Mouse (Mus musculus) c-Kit-positive CD71-positive TER-119-positive erythroid progenitor cells, embryonic 14.5 days (primary cell): ENCODE measurements at regions not wholly inside any gene's neighbourhood (a gene's known extent, or its start where the extent isn't known, plus 50 kb on each side); places are given as distances from the start of the nearest gene placed in this dataset.

ENCODE experiments used
- DNase-seq: peaks from one replicate; pipeline ENCODE4 v3.0.0-alpha.2; 2013; ENCODE audit warnings: low spot score

DNA sequence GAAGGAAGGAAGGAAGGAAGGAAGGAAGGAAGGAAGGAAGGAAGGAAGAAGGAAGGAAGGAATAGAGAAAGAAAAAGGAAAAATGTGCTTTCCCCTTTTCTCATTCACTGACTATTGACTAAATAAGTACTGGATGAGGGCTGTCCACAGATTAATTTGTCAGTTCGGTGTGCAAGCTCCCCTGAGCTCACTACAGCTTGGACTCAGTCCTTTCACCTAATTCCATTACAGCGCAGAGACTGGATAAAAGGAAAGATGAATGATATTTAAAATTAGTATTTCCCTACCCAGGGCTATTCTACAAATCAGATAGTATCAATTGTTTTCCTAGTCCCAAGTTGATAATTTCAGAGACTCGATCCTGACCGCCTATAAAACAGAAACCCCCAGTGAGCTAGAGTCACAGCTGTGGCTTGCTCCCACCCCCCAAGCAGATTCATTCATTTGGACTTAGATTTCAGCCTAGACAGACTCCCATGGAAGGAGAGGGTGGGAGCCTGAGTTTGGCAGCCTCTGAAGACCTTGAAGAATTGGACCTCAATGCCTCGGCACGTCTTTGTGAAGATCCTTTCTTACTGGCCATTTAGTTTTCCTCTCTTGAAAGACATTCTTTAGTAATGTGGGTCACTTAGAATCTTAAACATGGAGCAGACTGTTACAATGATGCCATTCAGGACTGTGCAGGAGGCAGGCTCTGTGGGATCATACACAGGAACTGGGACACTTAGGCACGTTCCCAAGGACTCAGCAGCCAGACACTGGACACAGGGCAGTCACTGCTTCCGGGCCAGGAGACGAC lies 179.2 kb upstream of the Pabpc6 start:
- DNase-seq, result no peak

DNA sequence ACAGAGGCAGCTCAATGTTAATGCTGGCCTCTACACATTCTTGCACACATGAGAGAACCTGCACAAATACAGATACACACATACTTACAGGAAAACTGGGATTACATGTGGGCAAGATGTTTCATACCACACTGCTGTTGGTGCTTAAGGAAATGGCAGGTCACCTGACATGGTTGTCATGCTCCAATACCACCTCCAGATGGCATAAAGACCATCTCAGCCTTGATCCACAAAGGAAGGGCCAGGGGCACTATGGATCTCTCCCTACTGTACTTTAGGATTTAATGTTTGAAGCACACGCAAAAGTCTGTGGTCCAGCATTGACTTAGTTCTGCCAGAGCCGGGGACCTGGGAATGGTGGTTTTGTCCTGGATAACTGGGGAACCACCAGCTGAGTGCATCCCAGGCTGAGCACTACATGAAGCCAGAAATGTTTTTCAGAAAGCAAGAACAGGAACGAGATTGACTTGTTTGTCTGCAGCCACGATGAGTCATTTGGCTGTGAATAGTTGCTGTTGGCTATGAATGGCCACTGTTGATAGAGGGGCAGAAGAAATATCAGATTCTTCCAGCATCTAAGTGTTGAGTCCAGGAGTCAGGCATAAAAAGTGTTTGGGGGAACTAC lies 176.0 kb upstream of the Pabpc6 start:
- no peak for DNase-seq

DNA sequence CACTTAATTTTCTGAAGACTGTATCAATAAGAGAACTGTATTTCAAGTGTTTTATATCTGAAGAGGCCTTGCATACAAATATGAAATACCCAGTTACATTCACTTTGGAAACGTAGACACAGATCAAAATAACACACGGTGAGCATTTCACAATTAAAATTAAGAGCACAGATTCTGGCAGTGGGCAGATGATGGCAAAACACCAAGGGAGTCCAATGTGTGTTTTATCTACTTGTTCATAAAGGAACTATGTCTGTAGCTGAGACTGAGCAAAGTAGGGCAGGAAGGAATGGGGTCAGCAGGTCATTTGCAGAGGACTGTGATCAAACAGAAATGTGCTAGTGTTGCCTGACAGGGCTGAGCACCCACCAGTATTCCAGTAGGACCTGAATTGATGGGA lies 171.6 kb upstream of the Pabpc6 start:
- DNase-seq, result no peak

DNA sequence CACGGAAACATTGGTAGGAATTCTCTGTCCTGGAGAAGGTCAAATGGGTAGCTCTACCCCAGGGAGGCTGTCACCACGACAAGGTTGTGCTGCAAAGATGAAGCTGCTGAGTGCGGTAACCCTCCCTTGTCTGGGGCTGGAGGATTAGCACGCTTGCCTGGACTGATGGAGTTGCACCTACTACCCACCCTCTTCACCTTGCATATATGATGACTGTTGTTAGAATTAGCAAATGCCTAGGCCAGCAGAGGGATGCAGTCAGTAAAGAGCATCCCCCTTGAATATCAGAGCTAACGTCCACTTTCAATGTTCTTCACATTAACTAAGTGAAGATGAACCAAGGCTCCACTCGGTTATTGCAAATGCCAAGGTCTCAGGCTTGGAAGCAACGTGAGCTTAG lies 169.7 kb upstream of the Pabpc6 start:
- no peak for DNase-seq

DNA sequence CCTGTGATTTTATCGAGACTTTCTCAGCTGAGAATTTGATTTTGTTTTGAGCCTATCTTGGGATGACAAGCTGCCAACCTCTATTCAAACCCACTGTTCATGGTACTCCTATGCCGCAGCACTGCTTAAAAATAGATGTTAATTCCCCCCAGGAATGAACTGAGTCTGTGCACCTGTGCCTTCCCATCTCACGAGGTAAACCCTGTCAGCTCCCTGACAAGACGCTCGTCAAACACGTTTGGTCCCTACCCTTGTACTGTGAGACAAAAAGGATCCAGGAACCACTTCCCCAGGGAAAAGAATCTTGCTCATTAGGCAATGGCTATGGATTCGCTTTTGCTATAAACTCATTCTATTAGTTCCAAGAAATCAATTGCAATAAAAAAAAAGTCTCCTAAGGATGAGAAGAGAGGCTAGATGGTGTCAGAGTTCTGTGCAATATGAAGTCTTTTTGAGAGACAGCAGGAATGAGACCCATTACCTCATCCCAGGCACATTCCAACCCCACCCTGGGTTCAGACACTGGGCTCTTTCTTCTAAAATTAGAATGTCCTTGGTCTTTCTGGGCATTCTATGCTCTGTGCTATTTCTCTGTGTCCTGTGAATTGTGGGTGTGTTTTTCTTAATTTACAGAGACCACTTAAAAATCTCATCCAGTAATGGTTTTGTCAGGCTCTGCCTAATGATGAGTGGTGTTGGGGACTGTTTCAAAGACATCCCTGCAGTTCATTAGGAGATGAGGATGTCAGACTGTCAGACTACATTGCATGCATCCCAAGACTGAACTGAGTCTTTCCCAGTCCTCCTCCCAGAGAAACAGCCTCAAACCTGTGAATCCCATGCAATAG lies 167.7 kb upstream of the Pabpc6 start:
- DNase-seq, result no peak

DNA sequence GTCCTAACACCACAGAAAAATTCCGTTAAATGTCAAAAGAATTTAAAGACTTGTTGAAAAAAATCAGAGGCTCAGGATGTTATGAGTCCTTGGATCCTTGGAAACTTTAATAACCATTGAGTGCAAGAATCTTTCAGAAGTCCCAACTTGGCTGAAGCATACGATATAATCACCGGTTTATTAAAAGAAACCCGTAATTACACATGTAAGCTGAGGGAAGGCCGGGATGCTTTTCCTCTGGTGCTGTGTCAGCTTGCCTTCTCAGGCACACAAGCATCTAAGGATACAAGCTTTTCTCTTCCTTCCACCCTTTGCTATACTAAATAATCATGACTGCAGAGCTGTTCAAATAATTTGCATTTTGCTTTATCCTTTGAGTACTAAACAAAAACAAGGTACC lies 160.4 kb upstream of the Pabpc6 start:
- DNase-seq, result no peak

DNA sequence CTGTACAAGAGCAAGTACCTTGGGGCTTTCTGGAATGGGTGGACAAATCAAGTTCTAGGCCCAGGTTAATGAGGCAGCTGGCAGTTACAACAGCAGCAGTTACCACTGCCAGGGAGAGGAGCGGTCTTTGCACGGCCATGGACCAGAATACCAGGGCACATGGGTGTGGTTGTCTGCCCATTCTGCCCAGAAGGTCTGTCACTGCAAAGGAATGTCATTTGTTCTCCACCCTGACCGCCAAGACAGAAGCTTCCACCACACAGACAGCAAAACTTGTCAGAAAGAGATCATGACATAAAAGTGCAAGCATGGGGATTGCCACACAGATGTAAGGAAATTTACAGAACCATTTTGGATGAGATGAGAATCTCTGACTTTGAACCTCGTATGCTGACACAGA lies 151.8 kb upstream of the Pabpc6 start:
- no peak for DNase-seq

DNA sequence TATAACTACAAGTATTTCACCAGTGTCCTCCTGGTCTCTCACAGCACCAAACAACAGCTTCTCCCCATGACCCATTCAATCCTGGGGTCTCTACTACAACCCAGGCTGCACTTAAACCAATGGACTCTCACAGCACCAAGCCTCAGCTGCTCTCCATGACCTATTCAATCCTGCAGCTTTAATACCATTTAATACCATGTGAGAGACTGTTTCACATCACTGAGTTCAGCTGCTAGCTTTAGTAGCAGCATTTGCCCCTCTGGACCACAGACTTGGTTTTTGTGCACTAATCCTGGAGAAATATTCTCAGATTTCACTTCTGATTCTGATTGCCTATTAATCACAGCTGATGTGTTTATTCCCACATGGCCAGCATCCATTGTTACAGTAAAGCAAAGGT lies 147.5 kb upstream of the Pabpc6 start:
- DNase-seq, result no peak

DNA sequence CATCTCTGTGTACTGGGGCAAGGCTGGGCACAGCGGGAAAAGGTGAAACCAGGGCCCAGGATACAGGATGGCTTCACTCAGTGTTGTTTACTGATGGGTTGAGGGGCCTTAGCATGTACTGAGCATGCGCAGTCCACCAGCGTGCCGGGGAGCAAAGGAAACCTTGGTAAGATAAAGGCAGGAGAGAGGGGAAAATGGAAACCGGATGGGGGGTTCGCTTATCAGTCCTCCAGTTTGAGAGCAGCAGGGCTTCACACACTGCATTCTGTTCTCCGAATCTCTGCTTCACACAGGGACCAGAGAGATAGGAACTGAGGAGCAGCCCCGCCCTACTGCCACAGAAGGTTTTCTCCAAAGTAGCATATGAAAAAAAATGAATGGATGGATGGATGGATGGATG lies 127.6 kb upstream of the Pabpc6 start:
- DNase-seq, result no peak

DNA sequence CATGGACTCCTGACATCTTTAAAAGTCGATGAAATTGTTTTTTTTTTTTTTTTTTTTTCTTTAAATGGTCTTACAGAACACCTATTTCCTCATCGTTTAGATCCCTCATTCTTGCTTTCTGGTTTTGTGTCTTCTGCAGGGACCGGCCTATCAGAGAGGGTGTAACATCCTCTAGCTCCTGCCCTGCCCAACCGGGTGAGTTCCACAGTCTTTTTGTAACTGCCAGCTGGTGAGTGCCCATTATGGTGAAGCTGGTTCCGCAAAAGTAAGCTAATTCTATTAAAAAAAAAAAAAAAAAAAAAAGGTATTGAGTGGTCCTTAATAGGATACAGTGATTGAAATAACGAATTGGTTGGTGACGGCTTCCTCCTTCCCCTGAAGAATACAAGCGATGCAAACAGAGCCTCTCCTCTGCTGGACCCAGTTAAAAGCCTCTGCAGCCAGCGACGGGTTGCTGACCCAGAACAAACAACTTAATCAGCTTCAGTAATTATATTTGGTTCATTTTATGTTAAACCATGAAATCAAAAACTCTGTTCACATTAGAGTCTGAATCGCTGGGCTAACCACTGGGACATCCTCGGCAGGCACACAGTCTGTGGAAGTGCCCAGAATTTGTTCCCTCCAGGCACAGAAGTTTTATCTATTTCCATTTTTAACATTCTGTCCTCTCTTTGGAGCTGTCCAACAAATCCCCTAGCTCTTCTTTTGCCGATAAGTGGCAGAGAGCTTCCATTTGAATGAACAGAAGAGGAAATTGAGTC lies 126.9 kb upstream of the Pabpc6 start:
- DNase-seq, result no peak

DNA sequence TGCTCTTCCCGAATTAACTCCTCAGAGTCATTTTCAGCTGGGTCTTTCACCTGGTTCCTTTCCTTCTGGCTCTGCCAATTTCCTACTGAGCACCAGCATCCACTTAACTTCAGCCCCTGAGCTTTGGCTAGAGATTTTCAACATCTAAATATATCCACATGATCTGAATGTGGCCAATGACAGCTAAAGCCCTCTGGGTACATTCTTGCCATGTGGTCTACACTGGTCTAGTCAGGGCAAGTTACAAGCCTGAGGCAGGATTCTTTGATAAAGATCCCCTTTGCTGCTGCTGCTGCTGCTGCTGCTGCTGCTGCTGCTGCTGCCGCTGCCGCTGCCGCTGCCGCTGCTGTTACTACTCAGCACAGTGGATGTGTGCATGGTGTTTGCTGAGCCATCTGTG lies 109.3 kb upstream of the Pabpc6 start:
- DNase-seq, result no peak

DNA sequence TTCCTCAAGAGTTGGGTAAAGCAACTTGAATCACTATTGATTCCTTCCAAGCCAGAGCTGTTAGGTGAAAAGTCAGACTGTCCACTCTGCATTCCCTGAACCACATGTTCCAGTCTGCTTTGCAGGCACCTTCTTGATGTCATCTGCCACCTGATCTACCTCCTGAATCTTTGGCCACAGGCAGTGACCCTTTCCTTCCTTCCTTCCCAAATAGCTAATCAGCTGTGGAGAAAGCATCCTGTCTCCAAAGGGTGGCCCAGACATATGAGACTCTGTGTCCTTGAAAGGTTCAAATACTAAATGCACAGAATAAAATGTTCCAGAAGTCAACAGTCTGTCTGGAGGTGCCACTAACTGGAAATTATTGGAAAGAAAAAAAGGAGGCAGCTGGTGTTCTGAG lies 107.6 kb upstream of the Pabpc6 start:
- DNase-seq, result no peak

DNA sequence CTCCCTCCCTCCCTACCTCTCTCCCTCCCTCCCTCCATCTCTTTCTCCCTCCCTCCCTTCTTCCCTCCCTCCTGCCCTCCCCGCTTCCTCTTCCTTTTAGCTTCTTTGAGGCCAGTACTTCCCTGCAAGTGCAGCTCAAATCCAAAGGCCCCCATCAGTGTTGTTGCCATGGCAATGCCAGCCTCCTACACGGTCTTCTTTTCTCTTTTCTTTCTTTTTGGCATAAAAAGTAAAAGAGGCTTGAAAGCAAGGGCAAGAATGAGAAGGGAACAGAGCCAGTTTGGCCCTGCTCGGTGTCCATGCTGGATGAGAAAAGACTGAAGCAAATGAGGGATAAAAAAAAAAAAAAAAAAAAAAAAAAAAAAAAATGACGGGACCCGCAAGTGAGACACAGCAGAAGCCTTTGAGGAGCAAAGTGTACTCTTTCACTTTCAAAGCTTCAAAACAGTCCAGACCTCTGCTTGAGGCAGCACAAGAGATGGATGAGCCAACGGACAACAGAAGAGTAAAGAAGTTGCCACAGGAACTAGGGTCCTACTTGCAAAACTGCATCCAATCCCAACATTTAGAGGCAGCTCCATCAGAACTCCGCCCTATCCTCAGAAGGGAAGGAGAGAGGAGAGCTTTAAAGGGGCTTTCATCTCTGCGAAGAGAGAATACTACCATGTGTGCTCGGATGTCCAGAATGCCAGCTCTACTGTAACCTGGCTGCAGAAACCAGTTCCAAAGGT lies 106.9 kb upstream of the Pabpc6 start:
- no peak for DNase-seq

DNA sequence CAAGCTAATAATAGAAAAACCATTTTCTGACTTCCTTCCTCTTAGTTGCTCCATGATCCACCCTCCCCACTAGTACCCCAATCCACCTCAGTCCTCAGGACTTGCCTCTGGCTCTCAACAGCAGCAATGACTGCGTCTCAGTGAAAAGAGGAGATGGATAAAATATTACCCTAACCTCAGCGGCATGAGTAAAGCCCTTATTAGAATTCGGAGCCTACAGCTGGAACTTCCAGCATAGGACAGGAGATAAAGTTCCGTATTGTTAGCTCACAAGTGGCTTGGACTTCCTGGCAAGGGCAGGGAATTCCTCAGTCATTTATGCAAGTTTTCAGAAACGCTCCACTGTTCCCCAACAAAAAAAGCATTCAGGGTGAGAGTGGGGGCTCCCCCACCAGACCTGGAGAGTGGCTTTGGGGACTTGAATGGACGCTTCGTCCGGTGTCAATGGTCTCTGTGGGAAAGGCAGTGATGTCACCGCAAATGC lies 106.2 kb upstream of the Pabpc6 start:
- DNase-seq, result no peak

DNA sequence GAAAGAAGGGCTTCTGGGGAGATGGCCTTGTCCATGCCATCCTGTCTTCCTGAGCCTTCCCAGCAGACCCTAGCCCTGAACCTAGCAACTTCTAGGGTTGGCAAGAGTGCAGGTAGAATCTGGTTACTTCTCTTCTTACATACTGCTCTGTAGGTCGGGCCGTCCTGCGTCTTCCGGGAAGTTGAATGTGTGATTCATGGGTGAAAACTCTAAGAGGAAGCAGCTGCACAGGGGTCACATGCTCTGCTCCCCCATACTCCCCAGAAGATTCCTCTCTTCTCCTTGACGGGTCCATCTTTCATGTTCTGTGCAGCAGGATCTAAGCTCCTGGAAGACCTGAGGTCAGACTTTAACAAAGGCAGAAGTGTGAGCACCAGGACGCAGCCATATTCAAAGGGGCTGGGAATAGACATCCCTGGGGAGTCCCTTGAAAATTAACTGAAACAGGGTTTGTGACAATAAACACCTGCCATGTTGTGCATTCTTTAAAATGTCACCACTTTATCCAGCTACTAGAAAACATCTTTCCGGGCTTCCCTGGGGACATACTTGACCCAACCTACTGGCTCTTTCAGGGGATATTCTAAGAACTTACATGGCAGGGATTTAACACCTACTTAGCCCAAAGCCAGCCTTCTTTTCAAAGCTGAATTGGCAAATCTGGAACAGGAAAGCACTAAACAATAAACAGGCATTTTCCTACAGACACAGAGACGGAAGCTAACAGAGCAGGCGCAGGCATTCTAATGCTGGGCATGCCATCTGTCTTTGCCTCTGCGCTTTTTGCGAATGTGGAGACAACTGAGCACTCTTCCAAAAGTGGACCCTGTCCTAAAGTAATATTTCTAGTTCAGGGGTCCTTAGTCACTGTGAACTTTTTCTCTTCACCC lies 105.5 kb upstream of the Pabpc6 start:
- DNase-seq, result no peak

DNA sequence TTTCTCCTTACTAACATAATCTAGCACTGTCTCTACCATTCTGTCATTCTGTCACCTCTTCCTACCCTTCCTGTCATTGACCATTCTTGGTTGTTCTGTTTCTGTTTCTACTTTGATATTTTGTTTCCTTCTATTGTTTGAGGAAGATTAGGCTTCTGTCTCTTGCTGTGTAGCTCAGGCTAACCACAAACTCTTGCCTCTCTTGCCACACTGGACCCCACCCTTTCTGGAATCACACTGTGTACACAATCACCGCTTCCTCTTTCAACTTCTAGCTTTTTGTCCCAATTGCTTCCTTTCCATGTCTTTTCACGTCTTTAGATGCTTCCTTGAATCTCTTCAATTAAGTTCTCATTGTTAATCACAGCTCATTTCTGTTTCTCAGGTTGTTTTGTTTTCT lies 104.2 kb upstream of the Pabpc6 start:
- no peak for DNase-seq

DNA sequence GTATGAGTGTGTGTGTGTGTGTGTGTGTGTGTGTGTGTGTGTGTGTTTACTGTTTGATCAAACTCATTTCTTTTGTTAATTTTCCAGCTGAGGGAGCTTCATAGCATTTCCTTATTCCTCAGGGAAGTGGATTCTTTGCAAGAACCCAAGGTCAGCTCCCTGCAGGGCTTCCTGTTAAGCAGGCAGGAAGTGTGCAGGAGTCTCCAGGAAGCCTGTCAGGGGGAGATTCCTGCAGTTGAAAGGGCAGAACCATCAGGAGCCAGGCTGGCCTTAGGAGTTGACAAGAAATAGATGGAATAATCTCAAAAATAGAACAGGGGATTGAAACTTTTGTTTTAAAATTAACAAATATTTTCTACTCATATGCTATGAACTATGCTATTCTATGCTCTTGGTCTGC lies 98.8 kb upstream of the Pabpc6 start:
- DNase-seq, result no peak

DNA sequence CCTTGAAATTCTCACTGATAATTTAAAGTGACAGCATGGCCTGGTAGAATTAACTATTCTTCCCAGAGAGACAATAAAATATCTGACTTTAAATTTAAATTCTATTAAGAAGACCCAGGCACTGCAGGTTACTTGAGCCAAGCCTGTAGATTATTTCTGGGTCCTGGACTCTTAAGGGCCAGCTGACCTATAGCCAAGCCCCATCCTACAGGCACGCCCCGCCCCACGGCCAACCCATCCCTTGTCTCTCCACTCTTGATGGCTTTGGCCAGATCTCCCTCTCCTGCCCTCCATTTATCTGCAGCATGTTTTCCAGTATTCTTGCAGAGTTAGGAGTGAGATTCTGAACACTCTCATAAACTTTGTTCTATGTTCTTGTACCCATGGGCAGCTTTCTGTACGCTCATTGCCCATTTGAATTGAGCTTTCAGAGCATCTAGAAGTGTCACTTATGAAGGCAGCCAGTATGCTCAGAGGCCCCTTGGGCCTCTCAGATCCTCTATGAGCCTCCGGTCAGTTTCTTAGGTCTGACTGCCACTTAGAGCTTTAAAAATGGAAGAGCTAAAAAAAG lies 96.2 kb upstream of the Pabpc6 start:
- DNase-seq, result no peak

DNA sequence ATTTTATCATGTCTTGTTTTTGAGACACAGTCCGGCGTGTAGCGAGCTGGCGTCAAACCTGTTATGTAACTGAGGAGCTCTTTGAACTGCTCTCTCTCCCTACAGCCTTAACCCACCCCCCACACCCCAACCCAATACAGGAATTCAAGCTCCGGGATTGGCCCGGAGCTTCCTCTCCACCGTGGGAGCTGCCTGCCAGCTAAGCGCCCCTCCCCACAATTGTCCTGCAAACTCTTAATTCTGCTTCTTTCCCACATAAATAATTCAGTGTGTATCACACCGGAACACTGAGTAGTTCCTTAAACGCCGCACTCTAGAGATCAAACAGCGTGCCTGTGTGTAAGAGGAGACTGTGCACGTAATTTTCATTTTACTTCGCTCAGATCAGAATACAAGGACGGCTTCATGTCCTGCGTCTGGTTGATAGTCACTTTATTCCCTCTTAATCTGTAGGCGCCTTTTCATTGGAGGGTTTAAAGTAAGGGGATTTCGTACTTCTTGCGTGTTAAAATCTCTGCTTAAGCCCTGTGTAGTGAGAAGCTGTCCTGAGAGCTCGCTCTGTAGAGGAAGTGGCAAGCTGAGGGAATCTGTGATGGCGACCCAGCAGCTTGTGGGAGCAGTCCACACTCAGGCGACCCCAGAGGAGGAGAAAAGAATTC lies 95.3 kb upstream of the Pabpc6 start:
- DNase-seq, result no peak
